Mouse (Mus musculus) inflammation-experienced regulatory T-cells, adult 6 months (primary cell): ENCODE results near the gene Zfp981. TPM values are rescaled to one million over a fixed set of nuclear protein-coding genes. Genes with fewer than 3 reads are reported as not detected.
"Not testable (repeated sequence)": the region's sequence is repeated elsewhere in the genome, so short reads cannot be mapped to it uniquely, and the experiment has no call there.

Experiments used
- ATAC-seq: one replicate; pipeline ENCODE4 v1.8.0; 2017
- polyA plus RNA-seq, 3 experiments: library from polyadenylated mRNA; unstranded; fragments of 100-300 nt; shearing (Covaris generic); gene quantifications; one replicate each; pipeline ENCODE4 v1.2.1; 2017

Zfp981 gene
- polyA plus RNA-seq, 3 experiments from 2014 or later = 0.20 to 0.40 TPM; not detected in 1

DNA sequence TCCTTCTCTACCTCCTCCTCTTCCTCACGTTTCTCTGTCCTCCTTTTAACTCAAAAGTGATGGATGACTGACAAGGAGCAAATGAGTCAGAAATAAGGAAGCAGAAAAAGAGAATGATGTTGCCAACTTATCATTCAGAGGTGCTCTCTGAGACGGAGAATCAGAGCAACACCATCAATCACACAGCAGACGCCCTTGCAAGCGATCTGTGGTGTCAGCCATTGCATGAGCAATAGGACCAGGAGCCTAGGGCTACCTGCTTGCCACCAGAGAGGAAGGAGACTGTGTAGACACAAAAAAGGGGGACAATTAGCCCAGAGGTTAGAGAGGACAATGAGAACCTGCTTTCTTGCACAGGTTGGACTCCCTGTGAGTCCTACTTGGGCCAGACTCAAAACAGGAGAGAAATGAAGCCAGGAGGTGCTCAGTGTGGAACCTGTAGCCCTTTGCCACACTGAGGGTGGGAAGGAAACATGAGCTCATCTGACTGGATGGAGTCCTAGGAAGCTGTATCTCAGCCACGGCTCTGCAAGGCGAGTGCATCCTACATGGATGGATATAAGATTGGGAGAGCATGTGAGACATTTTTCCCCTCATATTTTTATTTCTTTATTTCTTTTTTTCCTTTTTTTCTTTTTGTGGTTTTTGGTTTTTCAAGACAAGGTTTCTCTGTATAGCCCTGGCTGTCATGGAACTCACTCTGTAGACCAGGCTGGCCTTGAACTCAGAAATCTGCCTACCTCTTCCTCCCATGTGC is 16.5 kb upstream of the Zfp981 start:
- ATAC-seq = not testable (repeated sequence)

- ATAC-seq = not testable (repeated sequence)
Observed at GRCm38 (mm10) chr4:146486753-146487152, 15.1 kb upstream of the Zfp981 start.

GRCm38 (mm10) chr4:146489196-146489595 is 12.6 kb upstream of the Zfp981 start:
- not testable (repeated sequence) for ATAC-seq

GRCm38 (mm10) chr4:146491993-146492392 is 9.8 kb upstream of the Zfp981 start:
- not testable (repeated sequence) for ATAC-seq

DNA sequence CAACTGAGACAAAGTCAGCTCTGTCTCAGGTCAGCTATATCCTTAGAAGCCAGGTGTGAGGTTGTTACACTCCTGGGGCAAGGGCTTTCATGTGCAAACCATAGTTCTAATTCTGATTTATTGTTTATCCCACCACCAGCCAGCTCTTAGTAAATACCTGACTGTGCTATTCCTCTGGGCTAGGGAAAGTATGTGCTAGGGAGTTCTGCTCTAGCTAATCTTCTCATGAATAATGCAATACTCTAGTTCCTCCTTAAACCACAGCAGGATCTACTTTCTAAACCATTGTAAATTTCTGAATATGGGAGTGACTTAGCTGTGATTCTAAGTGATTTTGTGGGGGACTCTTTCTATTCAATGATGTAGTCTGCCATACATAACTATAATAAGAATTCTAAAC is 9.4 kb upstream of the Zfp981 start:
- no peak for ATAC-seq

DNA sequence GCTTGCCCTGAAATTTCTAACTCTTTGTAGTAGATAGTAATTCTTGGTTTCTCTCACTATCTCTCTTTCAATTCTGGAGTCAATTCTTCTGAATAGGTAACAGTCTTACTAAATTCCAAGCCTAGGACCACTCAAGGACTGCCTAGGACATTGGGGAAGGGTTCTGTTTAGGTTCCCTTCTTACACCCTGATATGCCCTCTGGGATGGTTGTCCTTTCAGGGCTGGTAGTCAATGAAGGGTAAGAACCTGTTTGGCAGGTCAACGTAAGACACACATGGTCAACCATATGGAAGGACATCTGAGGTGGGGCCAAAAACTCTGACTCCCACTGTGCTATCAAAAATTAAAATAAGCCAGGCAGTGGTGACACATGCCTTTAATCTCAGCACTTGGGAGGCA is 9.0 kb upstream of the Zfp981 start:
- ATAC-seq = no peak

DNA sequence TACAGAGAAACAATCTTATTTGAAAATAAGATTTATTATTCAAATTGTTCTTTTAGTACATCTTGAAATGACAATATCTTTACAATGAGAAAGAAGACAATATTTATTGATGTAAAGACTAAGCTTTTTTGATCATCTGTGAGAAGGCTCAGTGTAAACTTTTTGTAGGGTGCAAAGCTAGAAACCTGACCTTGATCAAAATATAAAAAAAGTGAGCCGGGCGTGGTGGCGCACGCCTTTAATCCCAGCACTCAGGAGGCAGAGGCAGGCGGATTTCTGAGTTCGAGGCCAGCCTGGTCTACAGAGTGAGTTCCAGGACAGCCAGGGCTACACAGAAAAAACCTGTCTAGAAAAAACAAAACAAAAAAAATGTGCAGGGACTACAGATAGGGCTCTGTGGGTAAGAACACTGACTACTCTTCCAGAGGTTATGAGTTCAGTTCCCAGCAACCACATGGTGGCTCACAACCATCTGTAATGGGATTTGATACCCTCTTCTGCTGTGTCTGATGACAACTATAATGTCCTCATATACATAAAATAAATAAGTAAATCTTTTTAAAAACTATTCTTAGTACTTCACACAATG is 8.4 kb upstream of the Zfp981 start:
- ATAC-seq = peak; percentile 3

- ATAC-seq = no peak
Observed at GRCm38 (mm10) chr4:146494980-146495379, 6.8 kb upstream of the Zfp981 start.

DNA sequence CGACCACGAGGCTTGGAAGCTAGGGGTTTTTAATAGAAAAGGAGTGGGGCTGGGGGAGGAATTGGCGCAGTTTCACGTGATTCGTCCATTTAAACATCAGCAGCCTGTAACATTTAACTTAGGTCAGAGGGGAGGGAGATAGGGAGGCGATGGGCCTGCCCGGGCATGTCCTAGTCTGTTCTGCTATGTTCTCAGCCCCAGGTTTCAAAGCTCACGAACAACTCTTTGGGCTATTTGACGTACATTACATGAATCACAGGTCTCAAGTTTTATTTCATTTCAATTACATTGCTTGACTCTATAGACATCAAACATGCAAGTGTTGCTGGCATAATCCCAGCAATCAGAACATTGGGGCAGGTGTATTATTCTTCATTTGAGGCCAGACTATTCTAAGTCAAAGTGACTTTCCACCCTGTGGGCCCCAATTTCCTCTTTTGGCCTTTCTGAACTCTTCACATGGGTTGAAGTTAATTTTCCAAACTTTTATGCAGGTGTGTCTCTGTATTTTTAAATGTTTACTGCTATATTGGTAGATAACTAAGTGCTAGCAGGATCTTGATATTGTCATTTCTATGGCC is 4.0 kb upstream of the Zfp981 start:
- not testable (repeated sequence) for ATAC-seq

DNA sequence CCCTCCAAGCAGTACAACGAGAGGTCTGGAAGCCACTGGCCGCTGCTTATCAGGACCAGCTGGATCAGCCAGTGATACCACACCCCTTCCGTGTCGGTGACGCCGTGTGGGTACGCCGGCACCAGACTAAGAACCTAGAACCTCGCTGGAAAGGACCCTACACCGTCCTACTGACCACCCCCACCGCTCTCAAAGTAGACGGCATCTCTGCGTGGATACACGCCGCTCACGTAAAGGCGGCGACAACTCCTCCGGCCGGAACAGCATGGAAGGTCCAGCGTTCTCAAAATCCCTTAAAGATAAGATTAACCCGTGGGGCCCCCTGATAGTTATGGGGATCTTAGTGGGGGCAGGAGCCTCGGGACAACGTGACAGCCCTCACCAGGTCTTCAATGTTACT is 7.2 kb downstream of the Zfp981 start:
- ATAC-seq = not testable (repeated sequence)

- not testable (repeated sequence) for ATAC-seq
Observed at GRCm38 (mm10) chr4:146511871-146512270, 10.0 kb downstream of the Zfp981 start.

GRCm38 (mm10) chr4:146516474-146516873 is 14.6 kb downstream of the Zfp981 start:
- no peak for ATAC-seq

DNA sequence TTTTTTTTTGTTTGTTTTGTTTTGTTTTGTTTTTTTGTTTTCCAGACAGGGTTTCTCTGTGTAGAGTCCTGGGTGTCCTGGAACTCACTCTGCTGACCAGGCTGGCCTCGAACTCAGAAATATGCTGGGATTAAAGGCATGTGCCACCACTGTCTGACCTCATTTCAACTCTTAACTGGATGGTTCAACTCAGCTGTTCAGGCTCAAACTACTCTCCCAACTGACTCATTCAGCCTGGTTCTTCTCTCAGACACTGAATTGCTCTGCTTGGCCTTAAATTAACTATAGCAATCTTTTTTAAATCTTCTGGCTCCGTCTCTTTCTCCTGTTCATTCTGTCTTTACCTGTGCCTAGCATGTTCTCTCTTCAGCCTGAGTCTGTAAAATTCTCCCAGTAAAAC is 15.3 kb downstream of the Zfp981 start:
- not testable (repeated sequence) for ATAC-seq

GRCm38 (mm10) chr4:146520723-146521122 is 18.9 kb downstream of the Zfp981 start:
- ATAC-seq = no peak

- ATAC-seq = no peak
Observed at GRCm38 (mm10) chr4:146534574-146534973, 32.7 kb downstream of the Zfp981 start.

DNA sequence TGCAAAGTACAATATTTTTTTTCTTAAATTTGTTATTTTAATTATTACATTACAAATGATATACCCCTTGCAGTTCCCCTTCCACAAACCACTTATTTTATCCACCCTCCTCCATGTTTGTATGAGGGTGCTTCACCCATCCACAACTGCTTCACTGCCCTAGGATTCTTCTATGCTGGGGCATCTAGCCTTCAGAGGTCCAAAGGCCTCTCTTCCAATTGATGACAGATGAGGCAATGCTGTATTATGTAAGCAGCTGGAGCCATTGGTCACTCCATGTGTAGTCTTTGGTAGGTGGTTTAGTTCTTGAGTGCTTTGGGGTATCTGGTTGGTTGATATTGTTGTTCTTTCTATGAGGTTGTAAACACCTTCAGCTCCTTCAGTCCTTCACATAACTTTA is 34.1 kb downstream of the Zfp981 start:
- ATAC-seq = no peak

- peak; percentile 75 for ATAC-seq
Observed at GRCm38 (mm10) chr4:146579905-146580873, 78.4 kb downstream of the Zfp981 start.

Other genes starting within 250 kb of the Zfp981 start
- gene Zfp992, start 53.0 kb upstream of the Zfp981 start, polyA plus RNA-seq = 1 to 10 TPM; 2.8 to 4.0 (median 3.0) TPM
- gene Zfp993, start 108.9 kb downstream of the Zfp981 start, polyA plus RNA-seq = 10 to 100 TPM in 2 of 3 experiments, 1 to 10 TPM in 1; 5.5 to 23.2 (median 12.0) TPM